Mouse (Mus musculus): ENCODE measurements at regions not wholly inside any gene's neighbourhood (a gene's known extent, or its start where the extent isn't known, plus 50 kb on each side); places are given as distances from the start of the nearest gene placed in this dataset.

- intact Hi-C loops (cut with DNase I): no loop called here
- DNase-seq: no peak
Measured at GRCm38 (mm10) chr10:25035363-25035762, 108.1 kb upstream of the Arg1 start.

- DNase-seq: no peak
Measured at GRCm38 (mm10) chr10:25032625-25033024, 105.3 kb upstream of the Arg1 start.

GRCm38 (mm10) chr10:25029387-25029915 lies 102.2 kb upstream of the Arg1 start:
- intact Hi-C loops (cut with DNase I): no loop called here
- DNase-seq: no peak

More at GRCm38 (mm10) chr10:25032625-25033024, 105.3 kb upstream of the Arg1 start:
- intact Hi-C loops (cut with DNase I): no loop called here

GRCm38 (mm10) chr10:25023601-25024157 lies 96.4 kb upstream of the Arg1 start:
- peak; percentile 17 for DNase-seq

GRCm38 (mm10) chr10:25023044-25023540 lies 95.8 kb upstream of the Arg1 start:
- intact Hi-C loops (cut with DNase I): no loop called here
- DNase-seq: no peak

More at GRCm38 (mm10) chr10:25023601-25024157, 96.4 kb upstream of the Arg1 start:
- intact Hi-C loops (cut with DNase I): no loop called here

GRCm38 (mm10) chr10:25018946-25019345 lies 91.7 kb upstream of the Arg1 start:
- no peak for DNase-seq
- intact Hi-C loops (cut with DNase I): no loop called here

- intact Hi-C loops (cut with DNase I): no loop called here
- no peak for DNase-seq
Measured at GRCm38 (mm10) chr10:25017843-25018242, 90.6 kb upstream of the Arg1 start.

GRCm38 (mm10) chr10:25016110-25016509 lies 88.8 kb upstream of the Arg1 start:
- intact Hi-C loops (cut with DNase I): no loop called here
- DNase-seq: peak; percentile 80

- intact Hi-C loops (cut with DNase I): no loop called here
- no peak for DNase-seq
Measured at GRCm38 (mm10) chr10:25012129-25012528, 84.8 kb upstream of the Arg1 start.

GRCm38 (mm10) chr10:25001299-25001698 lies 74.0 kb upstream of the Arg1 start:
- intact Hi-C loops (cut with DNase I): no loop called here
- DNase-seq: no peak

GRCm38 (mm10) chr10:25000231-25001222 lies 73.2 kb upstream of the Arg1 start:
- DNase-seq: no peak
- intact Hi-C loops (cut with DNase I): no loop called here

GRCm38 (mm10) chr10:24999807-25000206 lies 72.5 kb upstream of the Arg1 start:
- intact Hi-C loops (cut with DNase I): no loop called here

GRCm38 (mm10) chr10:24997661-24998060 lies 70.4 kb upstream of the Arg1 start:
- intact Hi-C loops (cut with DNase I): no loop called here
- peak; percentile 12 for DNase-seq

More at GRCm38 (mm10) chr10:24999807-25000206, 72.5 kb upstream of the Arg1 start:
- DNase-seq: no peak

GRCm38 (mm10) chr10:24995751-24996150 lies 68.5 kb upstream of the Arg1 start:
- intact Hi-C loops (cut with DNase I): no loop called here
- DNase-seq: no peak

- no peak for DNase-seq
- intact Hi-C loops (cut with DNase I): no loop called here
Measured at GRCm38 (mm10) chr10:24989965-24990653, 62.8 kb upstream of the Arg1 start.

GRCm38 (mm10) chr10:24984801-24985200 lies 57.5 kb upstream of the Arg1 start:
- DNase-seq: no peak
- intact Hi-C loops (cut with DNase I): no loop called here

- intact Hi-C loops (cut with DNase I): no loop called here
- no peak for DNase-seq
Measured at GRCm38 (mm10) chr10:24981763-24982162, 54.5 kb upstream of the Arg1 start.

Data from left cerebral cortex, postnatal 4 days (tissue).